Mouse (Mus musculus): ENCODE measurements at regions not wholly inside any gene's neighbourhood (a gene's known extent, or its start where the extent isn't known, plus 50 kb on each side); places are given as distances from the start of the nearest gene placed in this dataset.

DNA sequence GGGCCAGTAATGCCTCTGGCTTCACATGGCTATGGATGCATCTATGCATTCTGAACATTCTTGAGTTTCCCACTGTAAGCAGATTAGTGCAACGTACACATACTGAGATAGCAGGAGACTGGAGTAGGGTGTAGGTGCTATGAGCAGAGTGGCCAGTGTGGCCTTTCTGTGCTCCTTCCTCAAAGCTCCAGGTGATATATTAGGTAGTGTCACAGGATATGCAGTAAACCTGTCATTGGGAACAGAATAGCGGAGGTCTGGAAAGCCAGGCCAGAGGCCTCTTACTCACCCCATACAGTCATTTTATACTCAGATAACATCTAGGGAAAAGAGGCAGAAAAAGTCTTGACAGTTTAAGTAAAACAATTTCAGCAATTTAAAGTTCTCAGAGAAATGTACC is 424.1 kb upstream of the Nr2f1 start:
- 93% methylated on average over 2 of the region's 2 CpGs for WGBS
- Histone ChIP-seq H3K4me3 (ENCODE audit: insufficient read depth, low read depth, low read length) (no peak overlapping the region), H3K27ac (ENCODE audit: insufficient read depth, low read depth, low read length) (no peak overlapping the region), H3K4me1 (ENCODE audit: control insufficient read depth, insufficient read depth, low read length) (no peaks in the 10 kb centered on the region)
- TF ChIP-seq POLR2A (IDR thresholded peaks at IDR 0.05; ENCODE audit: insufficient read depth, low read depth, low read length): no peak

DNA sequence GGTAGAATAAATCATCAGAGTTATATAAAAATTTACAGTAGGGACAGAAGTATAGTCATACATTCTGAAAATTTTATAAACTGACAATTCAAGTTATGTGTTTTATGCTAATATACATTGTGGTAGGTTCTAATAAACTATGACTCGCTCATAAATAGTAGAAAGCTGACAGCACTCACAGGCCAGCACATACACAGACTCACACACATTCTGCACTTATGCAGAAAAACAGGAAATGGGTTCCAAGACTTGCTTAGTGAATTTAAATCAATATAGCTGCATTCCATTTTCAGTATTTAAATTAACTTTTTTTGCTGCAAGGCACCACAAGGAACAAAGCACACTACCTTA is 403.3 kb upstream of the Nr2f1 start:
- Histone ChIP-seq H3K27ac (ENCODE audit: insufficient read depth, low read depth, low read length) (no peak overlapping the region), H3K4me3 (ENCODE audit: insufficient read depth, low read depth, low read length) (no peak overlapping the region), H3K4me1 (ENCODE audit: control insufficient read depth, insufficient read depth, low read length) (no peaks in the 10 kb centered on the region)
- TF ChIP-seq POLR2A (IDR thresholded peaks at IDR 0.05; ENCODE audit: insufficient read depth, low read depth, low read length) (no peak), CTCF (IDR thresholded peaks at IDR 0.05; ENCODE audit: insufficient read depth, low read depth, low read length) (no peak)
- 94% methylated on average over 1 of the region's 1 CpGs for WGBS

DNA sequence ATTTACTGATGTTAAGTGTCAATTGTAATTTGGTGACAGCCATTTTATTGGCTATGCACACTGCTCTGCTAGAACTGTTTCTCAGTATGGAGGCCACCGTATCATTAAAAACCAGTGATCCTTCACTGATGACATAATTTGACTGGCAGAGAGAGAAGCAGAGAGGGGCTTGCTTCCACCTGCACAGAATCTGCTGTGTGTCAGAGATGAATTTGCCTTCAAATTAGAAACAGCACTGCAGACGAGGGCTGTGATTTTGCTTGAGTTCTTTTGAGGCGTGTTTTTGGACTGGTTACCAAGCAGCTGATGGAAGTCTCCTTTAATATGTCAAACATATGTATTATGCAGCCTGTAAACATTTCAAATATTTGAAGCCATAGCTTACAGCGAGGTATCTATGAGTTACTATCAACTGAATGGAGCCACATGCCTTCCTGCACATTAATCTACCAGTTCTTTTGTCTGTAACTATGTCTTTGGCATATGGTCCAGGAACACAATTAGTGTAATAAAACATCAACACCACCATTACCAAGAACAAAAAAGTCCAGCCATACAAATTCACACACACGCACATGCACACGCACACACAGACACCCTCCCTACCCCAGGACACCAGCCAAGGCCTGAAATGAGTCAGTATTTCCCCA is 402.8 kb upstream of the Nr2f1 start:
- Histone ChIP-seq H3K4me1 (ENCODE audit: control insufficient read depth, insufficient read depth, low read length) (no peaks in the 10 kb centered on the region), H3K4me3 (ENCODE audit: insufficient read depth, low read depth, low read length) (no peak overlapping the region), H3K27ac (ENCODE audit: insufficient read depth, low read depth, low read length) (no peak overlapping the region)
- TF ChIP-seq POLR2A (IDR thresholded peaks at IDR 0.05; ENCODE audit: insufficient read depth, low read depth, low read length) (no peak), CTCF (IDR thresholded peaks at IDR 0.05; ENCODE audit: insufficient read depth, low read depth, low read length) (no peak)
- WGBS: 86% methylated on average over 6 of the region's 6 CpGs

DNA sequence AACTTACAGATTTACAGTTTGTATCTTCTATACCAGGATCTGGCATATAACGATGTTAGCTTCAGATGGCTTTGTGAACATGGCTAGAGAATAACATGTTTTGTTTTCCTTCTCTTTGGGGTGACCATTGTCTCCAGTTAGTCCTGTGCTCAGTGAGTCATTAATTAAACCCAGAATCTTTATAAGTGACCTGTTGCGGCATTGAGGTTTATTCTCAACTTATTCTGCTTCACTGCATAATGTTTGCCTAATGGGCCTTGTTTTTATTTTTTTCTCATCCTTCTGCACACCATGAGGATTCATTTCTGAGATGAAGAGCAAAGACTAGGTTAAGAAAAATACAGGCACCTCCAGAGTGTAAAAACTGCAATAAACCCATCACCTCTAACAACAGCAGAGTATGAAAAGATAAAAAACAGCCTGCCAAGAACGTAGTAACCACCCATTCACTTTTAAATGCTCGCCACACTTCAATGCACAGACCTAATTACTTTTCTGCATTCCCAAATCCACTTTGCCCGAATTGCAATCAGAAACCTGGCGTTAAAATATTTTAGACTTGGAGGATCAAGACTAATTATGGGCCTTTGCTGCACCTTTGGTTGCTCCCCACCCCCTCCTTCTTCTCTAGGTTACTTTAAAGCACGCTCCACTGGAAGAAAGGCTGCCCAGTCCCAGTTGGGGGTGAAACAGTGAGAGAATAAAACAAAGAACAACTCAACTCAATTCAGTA is 381.5 kb upstream of the Nr2f1 start:
- H3K4me3 ChIP-seq (ENCODE audit: insufficient read depth, low read depth, low read length): no peak overlapping the region
- WGBS: 41% methylated on average over 7 of the region's 7 CpGs
- TF ChIP-seq CTCF (IDR thresholded peaks at IDR 0.05; ENCODE audit: insufficient read depth, low read depth, low read length): no peak
- TF ChIP-seq POLR2A (IDR thresholded peaks at IDR 0.05; ENCODE audit: insufficient read depth, low read depth, low read length): no peak
- H3K4me1 ChIP-seq (ENCODE audit: control insufficient read depth, insufficient read depth, low read length): no peaks in the 10 kb centered on the region
- no peak overlapping the region for H3K27ac ChIP-seq (ENCODE audit: insufficient read depth, low read depth, low read length)

DNA sequence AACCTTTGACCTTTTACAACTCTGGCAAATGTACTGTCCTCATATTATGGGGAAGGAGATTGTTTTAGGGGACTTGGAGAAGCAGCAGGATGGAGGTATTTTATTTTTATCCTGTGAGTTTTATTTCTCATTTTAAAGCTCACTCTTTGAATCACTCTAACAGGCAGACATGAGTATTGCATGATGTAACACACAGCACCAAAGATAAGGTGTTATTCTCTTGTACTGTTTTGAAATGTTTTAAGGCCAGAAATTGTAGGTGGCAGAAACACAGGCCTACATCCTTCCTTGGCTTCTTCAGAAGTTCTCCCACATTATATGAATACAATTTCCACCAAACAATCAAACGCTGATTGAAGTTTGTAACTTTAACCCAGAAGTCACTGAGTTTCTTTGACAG is 377.9 kb upstream of the Nr2f1 start:
- WGBS: 92% methylated on average over 1 of the region's 1 CpGs
- Histone ChIP-seq H3K4me3 (ENCODE audit: insufficient read depth, low read depth, low read length) (no peak overlapping the region), H3K27ac (ENCODE audit: insufficient read depth, low read depth, low read length) (no peak overlapping the region), H3K4me1 (ENCODE audit: control insufficient read depth, insufficient read depth, low read length) (no peaks in the 10 kb centered on the region)
- TF ChIP-seq CTCF (IDR thresholded peaks at IDR 0.05; ENCODE audit: insufficient read depth, low read depth, low read length) (no peak), POLR2A (IDR thresholded peaks at IDR 0.05; ENCODE audit: insufficient read depth, low read depth, low read length) (no peak)

DNA sequence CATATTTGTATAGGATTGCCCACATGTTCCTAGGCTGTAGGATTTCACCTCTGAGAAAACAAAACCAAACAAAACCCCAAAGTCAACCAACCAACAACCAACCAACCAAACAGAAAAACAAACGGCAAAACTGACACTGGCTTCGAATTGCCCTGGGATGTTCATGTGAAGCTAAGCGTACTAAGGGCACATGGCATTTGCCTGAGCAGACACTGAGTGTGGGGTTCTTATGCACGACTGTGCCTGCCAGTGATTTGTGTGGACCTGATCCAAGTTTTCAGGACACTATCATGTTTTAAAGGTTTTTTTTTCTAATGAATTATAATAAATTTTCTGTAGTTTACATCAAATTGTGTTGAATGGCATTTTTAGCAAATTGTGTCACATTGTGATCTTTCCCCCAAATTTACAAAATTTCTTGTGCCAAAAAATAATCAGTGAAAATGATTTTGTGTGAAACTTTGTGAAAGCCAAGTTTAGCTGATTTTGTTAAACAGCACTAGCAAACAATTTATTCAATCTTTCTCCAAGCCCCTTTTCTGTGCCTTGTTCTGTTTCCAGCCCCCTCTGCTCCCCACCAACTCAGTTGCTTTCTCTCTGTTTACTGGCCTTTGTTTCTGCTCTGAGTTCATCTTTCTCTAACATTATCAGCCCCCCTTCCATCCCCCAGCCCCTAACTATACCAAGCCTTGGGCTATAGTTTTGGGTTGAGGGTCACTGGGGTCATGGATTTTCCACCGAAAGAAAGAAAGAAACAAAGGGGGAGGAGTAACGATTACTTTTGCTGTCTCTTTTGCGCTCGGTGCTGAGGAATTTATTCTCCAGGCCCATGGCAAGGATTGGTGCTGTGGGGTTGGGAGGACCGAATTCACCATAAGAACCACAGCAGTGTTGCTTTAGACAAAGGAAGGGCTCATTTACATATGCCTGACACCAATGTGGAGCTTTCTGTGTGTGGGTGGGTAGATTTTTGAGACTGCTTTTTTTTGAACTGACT is 377.0 kb upstream of the Nr2f1 start:
- H3K4me3 ChIP-seq (ENCODE audit: insufficient read depth, low read depth, low read length): no peak overlapping the region
- 53% methylated on average over 9 of the region's 9 CpGs for WGBS
- H3K27ac ChIP-seq (ENCODE audit: insufficient read depth, low read depth, low read length): no peak overlapping the region
- TF ChIP-seq POLR2A (IDR thresholded peaks at IDR 0.05; ENCODE audit: insufficient read depth, low read depth, low read length): no peak
- TF ChIP-seq CTCF (IDR thresholded peaks at IDR 0.05; ENCODE audit: insufficient read depth, low read depth, low read length): no peak
- H3K4me1 ChIP-seq (ENCODE audit: control insufficient read depth, insufficient read depth, low read length): no peaks in the 10 kb centered on the region

DNA sequence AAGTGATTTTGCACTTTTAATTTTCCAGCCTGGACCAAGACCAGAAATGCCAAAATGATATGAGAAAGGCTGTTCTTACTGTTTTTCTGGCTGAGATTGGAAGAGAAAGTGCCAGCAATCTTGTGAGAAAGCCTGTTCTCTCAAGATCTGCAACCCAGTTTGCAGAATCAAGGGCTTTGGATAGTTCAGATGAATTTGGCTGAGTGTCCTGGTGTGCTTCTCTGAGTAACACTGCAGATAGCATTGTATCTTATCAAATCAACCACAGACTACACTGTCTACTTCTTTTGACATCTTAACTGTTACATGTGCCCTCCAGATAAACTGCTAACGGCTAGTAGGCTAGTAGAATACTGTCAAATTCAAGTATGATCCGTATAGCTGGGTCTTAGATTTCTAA is 371.5 kb upstream of the Nr2f1 start:
- Histone ChIP-seq H3K4me1 (ENCODE audit: control insufficient read depth, insufficient read depth, low read length) (no peaks in the 10 kb centered on the region), H3K4me3 (ENCODE audit: insufficient read depth, low read depth, low read length) (no peak overlapping the region), H3K27ac (ENCODE audit: insufficient read depth, low read depth, low read length) (no peak overlapping the region)
- 87% methylated on average over 2 of the region's 2 CpGs for WGBS
- no peak for TF ChIP-seq CTCF (IDR thresholded peaks at IDR 0.05; ENCODE audit: insufficient read depth, low read depth, low read length)

DNA sequence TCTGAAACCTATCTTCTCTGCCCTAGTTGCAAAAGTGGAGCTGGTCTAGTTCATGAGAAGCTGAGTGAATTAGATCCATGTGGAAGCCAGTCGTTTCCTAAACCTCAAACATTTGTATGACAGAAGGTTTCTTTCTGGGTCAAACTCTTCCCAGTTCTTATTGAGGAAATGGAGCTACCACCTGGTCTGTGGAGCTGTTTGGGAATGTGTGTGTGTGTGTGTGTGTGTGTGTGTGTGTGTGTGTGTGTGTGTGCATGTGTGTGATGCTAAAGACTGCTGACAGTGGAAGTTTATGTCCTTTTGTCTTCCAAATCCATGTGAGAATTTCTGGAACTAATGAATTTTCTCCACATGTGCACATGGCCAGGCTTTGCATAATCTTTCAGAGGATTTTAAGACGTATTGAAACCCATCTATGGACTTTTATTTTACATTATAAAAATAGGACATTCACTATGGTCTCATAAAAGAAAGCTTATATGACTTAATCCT is 324.9 kb upstream of the Nr2f1 start:
- H3K4me1 ChIP-seq (ENCODE audit: control insufficient read depth, insufficient read depth, low read length): no peaks in the 10 kb centered on the region
- H3K27ac ChIP-seq (ENCODE audit: insufficient read depth, low read depth, low read length): no peak overlapping the region
- 74% methylated on average over 2 of the region's 2 CpGs for WGBS
- TF ChIP-seq CTCF (IDR thresholded peaks at IDR 0.05; ENCODE audit: insufficient read depth, low read depth, low read length): no peak
- TF ChIP-seq POLR2A (IDR thresholded peaks at IDR 0.05; ENCODE audit: insufficient read depth, low read depth, low read length): no peak
- no peak overlapping the region for H3K4me3 ChIP-seq (ENCODE audit: insufficient read depth, low read depth, low read length)

DNA sequence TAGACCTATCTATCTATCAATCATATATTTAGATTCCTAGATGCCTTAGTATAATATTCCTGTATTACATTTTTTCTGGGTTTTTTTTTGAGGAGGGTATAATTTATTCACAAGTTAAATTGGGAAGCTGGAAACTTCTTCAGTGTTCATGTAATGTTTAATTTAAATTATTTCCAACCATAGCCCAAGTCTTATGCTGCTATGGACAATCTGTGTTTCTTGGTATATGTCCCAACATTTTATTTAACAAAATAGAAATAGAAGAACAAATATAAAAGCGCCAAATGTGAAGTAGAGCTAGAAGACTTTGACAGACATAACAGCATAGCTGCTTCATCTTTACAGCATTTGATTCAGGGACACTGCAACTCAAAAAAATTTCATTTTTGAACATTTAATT is 321.2 kb upstream of the Nr2f1 start:
- no peak overlapping the region for H3K4me3 ChIP-seq (ENCODE audit: insufficient read depth, low read depth, low read length)
- TF ChIP-seq CTCF (IDR thresholded peaks at IDR 0.05; ENCODE audit: insufficient read depth, low read depth, low read length) (no peak), POLR2A (IDR thresholded peaks at IDR 0.05; ENCODE audit: insufficient read depth, low read depth, low read length) (no peak)
- no peaks in the 10 kb centered on the region for H3K4me1 ChIP-seq (ENCODE audit: control insufficient read depth, insufficient read depth, low read length)
- no peak overlapping the region for H3K27ac ChIP-seq (ENCODE audit: insufficient read depth, low read depth, low read length)
- 93% methylated on average over 1 of the region's 1 CpGs for WGBS

Data from olfactory bulb, adult 2 months (tissue).